Mouse (Mus musculus) forebrain, embryonic 15.5 days (tissue): Measurements from ENCODE around the gene Pusl1. TPM values are rescaled to one million over a fixed set of nuclear protein-coding genes. Genes with fewer than 3 reads are reported as not detected.

ENCODE experiments used
- ATAC-seq: fragments of 200-750 bp; cut with Nextera tagmentation; replicated peaks from 2 replicates; pipeline ENCODE4 v1.8.0; 2017; ENCODE audit warnings: mild to moderate bottlenecking, moderate TSS enrichment, moderate library complexity
- H3K27ac ChIP-seq: fragments of 300-500 bp; sonication (generic); replicated peaks from 2 replicates; pipeline ENCODE4 v1.5.1; 2015; ENCODE audit warnings: mild to moderate bottlenecking, inconsistent platforms
- H3K27me3 ChIP-seq: fragments of 300-500 bp; sonication (generic); 2 replicates; pipeline ENCODE4 v1.6.1; 2015; ENCODE audit warnings: inconsistent platforms
- H3K36me3 ChIP-seq: fragments of 300-500 bp; sonication (generic); 2 replicates; pipeline ENCODE4 v1.6.1; 2015; ENCODE audit warnings: mild to moderate bottlenecking, inconsistent platforms
- H3K4me1 ChIP-seq: fragments of 300-500 bp; sonication (generic); 2 replicates; pipeline ENCODE4 v1.6.1; 2015; ENCODE audit warnings: inconsistent platforms
- H3K4me2 ChIP-seq: fragments of 300-500 bp; sonication (generic); replicated peaks from 2 replicates; pipeline ENCODE4 v1.6.1; 2015; ENCODE audit warnings: mild to moderate bottlenecking, inconsistent platforms
- H3K4me3 ChIP-seq: fragments of 300-500 bp; sonication (generic); 2 replicates; pipeline ENCODE4 v1.5.1; 2015; ENCODE audit warnings: mild to moderate bottlenecking, inconsistent platforms
- H3K9ac ChIP-seq: fragments of 300-500 bp; sonication (generic); replicated peaks from 2 replicates; pipeline ENCODE4 v1.6.1; 2015; ENCODE audit warnings: mild to moderate bottlenecking, inconsistent platforms
- H3K9me3 ChIP-seq: fragments of 300-500 bp; sonication (generic); 2 replicates; pipeline ENCODE4 v1.6.1; 2016; ENCODE audit warnings: inconsistent platforms
- WGBS: fragments of 180-500 bp; shearing (Covaris S2); methylation state at CpG from one replicate; pipeline ENCODE4 v1.1.7; 2015; ENCODE audit warnings: mixed read lengths; 5-methylcytosine and 5-hydroxymethylcytosine counted together
- polyA plus RNA-seq: library from polyadenylated mRNA; unstranded; fragments of >200 nt; fragmentation: Nextera tagmentation; extraction: Ambion mirVana; gene quantifications from 2 replicates; pipeline ENCODE4 v1.2.1, GENCODE M21; 2015

Gene Pusl1
- polyA plus RNA-seq, 1 experiment from 2014 or later, result 64.8 TPM

DNA sequence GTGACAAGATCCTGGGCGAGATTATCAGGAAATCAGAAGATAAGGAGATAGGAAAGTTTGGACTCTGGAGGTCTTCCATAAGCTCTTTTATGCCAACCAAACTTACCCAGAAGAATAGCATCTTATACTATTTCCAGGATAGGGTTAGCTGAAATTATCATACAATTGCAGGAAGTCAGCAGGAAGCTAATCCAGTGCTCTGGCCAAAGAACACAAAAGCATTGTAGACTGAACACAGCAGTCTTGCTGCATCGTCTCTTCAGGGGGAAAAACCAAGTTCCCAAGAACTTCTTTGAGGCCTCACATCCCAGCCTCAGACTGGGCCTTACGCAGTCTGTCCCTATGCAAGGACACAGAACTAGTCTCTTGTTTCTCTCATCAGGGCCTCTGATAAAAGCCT is 8.0 kb downstream of the Pusl1 start:
- Histone ChIP-seq H3K27ac (no peak overlapping the region), H3K9me3 (no peaks in the 10 kb centered on the region), H3K4me2 (no peak overlapping the region), H3K27me3 (no peaks in the 10 kb centered on the region), H3K4me3 (no peak overlapping the region), H3K36me3 (peaks cover 43% of the 10 kb centered on the region), H3K9ac (no peak overlapping the region), H3K4me1 (no peaks in the 10 kb centered on the region)
- ATAC-seq, result no peak
- 79% methylated on average over 3 of the region's 3 CpGs for WGBS

DNA sequence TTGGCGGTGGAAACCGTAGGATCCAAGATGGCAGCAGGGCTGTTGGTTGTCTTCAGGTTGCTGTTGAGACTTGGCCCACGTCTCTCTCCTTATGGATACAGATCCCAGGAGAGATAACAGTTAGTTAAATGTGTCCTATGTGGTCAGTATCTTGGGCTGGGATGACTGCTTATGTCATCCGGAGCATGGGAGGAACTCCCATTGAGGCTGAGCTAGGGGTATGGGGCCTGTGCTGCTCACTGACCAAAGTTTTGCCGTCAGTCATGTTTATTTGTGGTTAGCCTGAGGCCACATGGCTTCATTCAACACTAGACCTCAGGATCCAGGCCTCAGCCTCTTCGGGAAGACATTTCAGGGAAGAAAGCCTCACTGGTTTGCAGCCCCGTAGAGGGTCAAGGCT is 20.2 kb downstream of the Pusl1 start:
- Histone ChIP-seq H3K27me3 (no peaks in the 10 kb centered on the region), H3K9ac (no peak overlapping the region), H3K4me2 (no peak overlapping the region), H3K36me3 (peaks cover 41% of the 10 kb centered on the region), H3K9me3 (no peaks in the 10 kb centered on the region), H3K4me3 (no peak overlapping the region), H3K27ac (no peak overlapping the region), H3K4me1 (peaks cover 26% of the 10 kb centered on the region)
- 95% methylated on average over 7 of the region's 7 CpGs for WGBS
- no peak for ATAC-seq

DNA sequence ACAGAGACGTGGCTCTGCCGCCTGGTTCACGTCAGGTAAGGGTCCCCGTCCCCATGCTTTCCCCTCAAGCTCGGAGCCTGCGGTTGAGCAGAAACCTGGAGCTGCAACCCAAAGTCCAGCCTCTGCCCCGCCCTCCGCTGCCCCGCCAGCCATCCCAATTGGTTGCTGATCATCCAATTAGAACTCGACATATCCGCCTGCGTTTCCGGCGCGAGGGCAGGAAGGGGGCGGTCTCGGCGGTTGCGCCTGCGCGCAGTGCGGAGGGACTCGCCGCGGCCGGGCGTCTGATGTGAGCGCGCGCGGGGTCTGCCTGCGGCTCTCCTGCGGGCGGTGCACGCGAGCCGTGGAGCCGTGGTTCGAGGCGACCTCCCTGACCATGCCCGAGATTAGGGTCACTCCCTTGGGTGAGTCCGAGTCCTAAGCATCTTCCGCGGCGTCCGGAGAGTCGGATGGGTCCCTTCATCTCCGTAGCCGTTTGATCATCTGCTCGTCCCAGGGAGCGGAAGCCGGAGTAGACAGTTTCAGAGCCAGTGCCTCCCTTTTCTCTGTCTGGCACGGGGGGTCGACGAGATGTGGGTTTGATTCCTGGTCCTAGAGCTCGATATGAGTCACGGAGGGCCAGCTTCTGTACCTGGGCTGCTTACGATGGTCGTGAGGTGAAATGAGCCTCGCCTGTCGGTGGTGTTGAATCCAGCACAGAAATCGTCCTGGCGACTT is 22.1 kb downstream of the Pusl1 start, which contains the start of the genes Cptp and Ints11:
Gene Cptp (minus strand): TSS at position 124 of the 717 bp plus-strand sequence.
Gene Ints11 (plus strand): TSS at position 230 of the 717 bp plus-strand sequence.
- Histone ChIP-seq H3K9me3 (no peaks in the 10 kb centered on the region), H3K27ac (peak within 1 kb of the TSS; percentile 71), H3K27me3 (no peaks in the 10 kb centered on the region), H3K36me3 (peaks cover 40% of the 10 kb centered on the region), H3K4me3 (peak within 1 kb of the TSS; percentile 65), H3K4me2 (peak within 1 kb of the TSS; percentile 98), H3K4me1 (peaks cover 26% of the 10 kb centered on the region), H3K9ac (peak within 1 kb of the TSS; percentile 87)
- under 1% methylated on average over 62 of the region's 63 CpGs for WGBS
- ATAC-seq, result peak; percentile 96

DNA sequence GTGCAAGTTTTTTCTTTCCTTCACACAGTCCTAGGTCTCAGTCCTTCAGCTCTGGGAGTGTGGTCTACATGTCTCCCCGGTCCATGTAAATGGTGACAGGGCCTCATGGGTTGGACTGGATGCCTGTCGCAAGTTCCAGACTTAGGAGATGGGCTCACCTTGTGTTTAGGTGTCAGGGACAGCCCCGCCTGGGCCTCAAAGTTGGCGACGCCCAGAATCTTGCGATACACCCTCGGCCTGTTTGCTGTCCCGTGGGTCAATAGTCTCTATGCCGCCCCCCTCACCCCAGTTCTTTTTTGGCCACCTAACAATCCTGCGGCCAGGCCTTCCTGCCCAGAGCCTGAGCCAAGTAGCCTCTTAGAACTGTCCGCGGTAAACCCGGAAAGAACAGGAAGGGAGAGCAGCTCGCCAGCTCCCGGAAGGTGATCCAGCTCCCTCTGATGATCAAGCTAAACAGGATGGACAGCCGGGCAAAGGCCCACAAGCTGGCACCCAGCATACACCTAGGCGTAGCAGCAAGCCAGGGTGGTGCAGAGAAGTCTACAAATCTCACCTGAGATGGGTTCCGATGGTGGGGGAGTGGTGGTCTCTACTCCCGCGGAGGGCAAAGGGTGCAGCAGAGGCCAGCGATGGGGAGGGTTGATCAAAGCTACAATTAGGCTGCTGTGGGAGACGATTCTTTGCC is 22.8 kb downstream of the Pusl1 start:
- Histone ChIP-seq H3K9me3 (no peaks in the 10 kb centered on the region), H3K4me1 (peaks cover 26% of the 10 kb centered on the region), H3K27me3 (no peaks in the 10 kb centered on the region), H3K4me3 (peak overlapping the region; percentile 65), H3K9ac (peak overlapping the region; percentile 87), H3K27ac (0 out of 2 replicates have a peak overlapping the region, but pooled peaks have one; percentile 71), H3K4me2 (peak overlapping the region; percentile 98), H3K36me3 (peaks cover 33% of the 10 kb centered on the region)
- 12% methylated on average over 22 of the region's 22 CpGs for WGBS
- ATAC-seq, result peak; percentile 2; the same call in 1 of the 2 replicates

DNA sequence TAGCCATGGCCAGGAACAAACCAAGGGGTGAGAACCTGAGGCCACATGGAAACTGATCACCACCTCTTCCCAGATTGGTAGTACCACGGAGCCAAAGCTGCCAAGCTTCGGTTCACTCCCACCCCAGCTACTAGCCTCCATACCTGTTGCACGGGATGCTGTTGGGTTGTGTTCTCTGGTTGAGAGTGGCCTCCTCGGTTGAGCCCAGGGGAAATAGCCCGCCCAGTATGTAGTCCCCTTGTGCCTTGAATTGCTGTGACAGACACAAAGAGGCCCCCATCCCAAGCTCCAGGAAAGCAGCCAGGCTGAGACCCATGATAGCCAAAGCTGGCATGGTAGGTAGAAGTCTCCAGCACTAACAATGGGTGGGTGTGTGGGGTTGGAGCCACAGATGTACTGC is 28.6 kb downstream of the Pusl1 start, which contains the start of gene Tas1r3:
Gene Tas1r3 (minus strand): TSS at position 362 of the 400 bp plus-strand sequence.
- no peak within 1 kb of the TSS for H3K9ac ChIP-seq
- no peak within 1 kb of the TSS for H3K4me2 ChIP-seq
- H3K4me3 ChIP-seq, result no peak within 1 kb of the TSS
- WGBS, result 76% methylated on average over 5 of the region's 5 CpGs
- ATAC-seq, result no peak
- no peak within 1 kb of the TSS for H3K27ac ChIP-seq
- H3K4me1 ChIP-seq, result no peaks in the 10 kb centered on the region
- H3K36me3 ChIP-seq, result peaks cover 57% of the 10 kb centered on the region
- H3K27me3 ChIP-seq, result no peaks in the 10 kb centered on the region
- H3K9me3 ChIP-seq, result no peaks in the 10 kb centered on the region

DNA sequence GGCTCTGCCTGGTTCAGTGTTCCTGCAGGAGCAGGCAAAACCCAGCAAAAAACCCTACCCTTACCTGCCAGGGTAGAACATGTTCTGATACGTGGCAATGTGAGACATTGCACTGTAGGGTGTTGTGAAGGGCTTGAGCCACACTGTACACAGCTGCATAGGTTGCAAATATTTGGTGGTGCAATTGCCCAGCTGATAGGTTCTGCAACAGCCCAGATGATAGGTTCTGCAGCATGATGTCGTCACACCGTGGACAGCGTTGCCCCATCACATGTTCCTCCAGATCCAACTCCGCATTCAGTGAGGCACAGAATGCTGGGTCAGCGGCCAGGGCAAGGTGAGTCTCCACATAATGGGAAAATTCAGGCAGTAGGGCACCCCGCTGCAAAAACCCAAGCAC is 29.8 kb downstream of the Pusl1 start:
- 92% methylated on average over 7 of the region's 7 CpGs for WGBS
- Histone ChIP-seq H3K9ac (no peak overlapping the region), H3K36me3 (peaks cover 63% of the 10 kb centered on the region), H3K27me3 (no peaks in the 10 kb centered on the region), H3K27ac (no peak overlapping the region), H3K4me2 (no peak overlapping the region), H3K4me3 (no peak overlapping the region), H3K4me1 (no peaks in the 10 kb centered on the region), H3K9me3 (no peaks in the 10 kb centered on the region)
- no peak for ATAC-seq

GRCm38 (mm10) chr4:155859318-155859717 is 32.3 kb downstream of the Pusl1 start:
- Histone ChIP-seq H3K9me3 (no peaks in the 10 kb centered on the region), H3K4me2 (no peak overlapping the region), H3K27ac (no peak overlapping the region), H3K4me3 (no peak overlapping the region), H3K9ac (no peak overlapping the region), H3K36me3 (peaks cover 65% of the 10 kb centered on the region), H3K4me1 (no peaks in the 10 kb centered on the region), H3K27me3 (no peaks in the 10 kb centered on the region)
- no peak for ATAC-seq
- 33% methylated on average over 13 of the region's 13 CpGs for WGBS

DNA sequence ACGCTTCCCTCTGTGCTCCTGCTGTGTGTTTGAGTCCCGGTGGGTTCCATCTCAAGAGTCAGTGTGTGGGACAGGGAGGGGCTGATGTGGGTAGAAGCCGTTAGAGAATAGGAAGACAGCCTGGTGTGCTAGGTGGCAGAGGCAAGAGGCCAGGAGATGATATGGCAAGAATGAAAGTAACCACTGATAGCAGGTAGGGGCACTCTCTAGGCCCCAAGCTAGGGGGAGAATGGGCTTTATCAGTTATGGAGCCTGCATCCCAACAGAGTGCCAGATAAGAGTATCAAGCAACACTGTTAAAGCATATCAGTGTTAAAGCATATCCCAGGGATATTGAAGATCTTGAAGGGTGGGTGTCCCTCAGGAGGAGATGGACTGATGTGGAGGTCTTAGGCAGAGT is 34.7 kb downstream of the Pusl1 start:
- Histone ChIP-seq H3K27ac (no peak overlapping the region), H3K4me3 (no peak overlapping the region), H3K27me3 (no peaks in the 10 kb centered on the region), H3K36me3 (peaks cover 70% of the 10 kb centered on the region), H3K4me2 (no peak overlapping the region), H3K4me1 (no peaks in the 10 kb centered on the region), H3K9me3 (no peaks in the 10 kb centered on the region), H3K9ac (no peak overlapping the region)
- ATAC-seq, result no peak
- 78% methylated on average over 3 of the region's 3 CpGs for WGBS

GRCm38 (mm10) chr4:155856071-155856470 is 35.5 kb downstream of the Pusl1 start:
- no peak overlapping the region for H3K4me2 ChIP-seq
- no peak overlapping the region for H3K27ac ChIP-seq
- peaks cover 63% of the 10 kb centered on the region for H3K36me3 ChIP-seq
- no peaks in the 10 kb centered on the region for H3K9me3 ChIP-seq
- H3K27me3 ChIP-seq, result no peaks in the 10 kb centered on the region
- H3K9ac ChIP-seq, result no peak overlapping the region
- no peak for ATAC-seq
- H3K4me3 ChIP-seq, result no peak overlapping the region
- 92% methylated on average over 12 of the region's 12 CpGs for WGBS
- H3K4me1 ChIP-seq, result no peaks in the 10 kb centered on the region

- H3K36me3 ChIP-seq, result peaks cover 52% of the 10 kb centered on the region
- WGBS, result 96% methylated on average over 12 of the region's 12 CpGs
- H3K9ac ChIP-seq, result no peak overlapping the region
- no peak overlapping the region for H3K4me3 ChIP-seq
- no peak for ATAC-seq
- H3K4me1 ChIP-seq, result peaks cover 3% of the 10 kb centered on the region
- no peaks in the 10 kb centered on the region for H3K27me3 ChIP-seq
- no peak overlapping the region for H3K4me2 ChIP-seq
- H3K27ac ChIP-seq, result no peak overlapping the region
- no peaks in the 10 kb centered on the region for H3K9me3 ChIP-seq
These were observed 36.6 kb downstream of the Pusl1 start for GRCm38 (mm10) chr4:155854991-155855390.

DNA sequence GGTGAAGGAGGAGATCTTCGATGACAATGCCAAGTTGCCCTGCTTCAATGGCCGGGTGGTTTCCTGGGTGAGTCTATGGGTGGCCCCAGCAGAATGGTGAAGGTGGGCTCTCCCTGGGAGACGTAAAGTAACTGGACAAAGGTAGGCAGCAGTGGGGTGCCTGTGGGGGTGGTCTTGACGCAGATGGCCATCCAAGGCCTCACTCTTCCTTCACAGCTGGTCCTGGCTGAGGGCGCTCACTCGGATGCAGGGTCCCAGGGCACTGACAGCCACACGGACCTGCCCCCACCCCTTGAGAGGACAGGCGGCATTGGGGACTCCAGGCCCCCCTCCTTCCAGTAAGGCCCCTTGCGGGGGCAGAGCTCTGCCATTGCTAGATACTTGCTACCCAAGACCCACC is 38.2 kb downstream of the Pusl1 start:
- Histone ChIP-seq H3K4me2 (no peak overlapping the region), H3K27ac (no peak overlapping the region), H3K4me3 (no peak overlapping the region), H3K9me3 (no peaks in the 10 kb centered on the region), H3K36me3 (peaks cover 37% of the 10 kb centered on the region), H3K27me3 (no peaks in the 10 kb centered on the region), H3K4me1 (peaks cover 19% of the 10 kb centered on the region), H3K9ac (no peak overlapping the region)
- ATAC-seq, result no peak
- WGBS, result 94% methylated on average over 9 of the region's 9 CpGs

GRCm38 (mm10) chr4:155851951-155852411 is 39.6 kb downstream of the Pusl1 start:
- Histone ChIP-seq H3K27me3 (no peaks in the 10 kb centered on the region), H3K4me1 (peaks cover 25% of the 10 kb centered on the region), H3K4me3 (no peak overlapping the region), H3K36me3 (peaks cover 25% of the 10 kb centered on the region), H3K9me3 (no peaks in the 10 kb centered on the region), H3K9ac (no peak overlapping the region), H3K27ac (no peak overlapping the region), H3K4me2 (no peak overlapping the region)
- 63% methylated on average over 2 of the region's 2 CpGs for WGBS
- ATAC-seq, result no peak
